Mouse (Mus musculus): ENCODE data around the gene Rara. TPM values are rescaled to one million over a fixed set of nuclear protein-coding genes. Genes with fewer than 3 reads are reported as not detected.
"Not testable (repeated sequence)": the region's sequence is repeated elsewhere in the genome, so short reads cannot be mapped to it uniquely, and the experiment has no call there.

Rara gene
- polyA plus RNA-seq, 1 experiment: 28.2 TPM

- peaks cover 29% of the 10 kb centered on the region for H3K4me1 ChIP-seq (ENCODE audit: control insufficient read depth, insufficient read depth, low read length)
- H3K4me3 ChIP-seq (ENCODE audit: insufficient read depth, low read length): no peak overlapping the region
- TF ChIP-seq CTCF (IDR thresholded peaks at IDR 0.05; ENCODE audit: borderline replicate concordance, insufficient read depth, low read length) (no peak), POLR2A (IDR thresholded peaks at IDR 0.05; ENCODE audit: low read depth, low read length) (no peak)
- peak overlapping the region; percentile 23 for H3K27ac ChIP-seq (ENCODE audit: insufficient read depth, low read length)
Observed at GRCm38 (mm10) chr11:98930127-98930601, 2.5 kb downstream of the Rara start.

DNA sequence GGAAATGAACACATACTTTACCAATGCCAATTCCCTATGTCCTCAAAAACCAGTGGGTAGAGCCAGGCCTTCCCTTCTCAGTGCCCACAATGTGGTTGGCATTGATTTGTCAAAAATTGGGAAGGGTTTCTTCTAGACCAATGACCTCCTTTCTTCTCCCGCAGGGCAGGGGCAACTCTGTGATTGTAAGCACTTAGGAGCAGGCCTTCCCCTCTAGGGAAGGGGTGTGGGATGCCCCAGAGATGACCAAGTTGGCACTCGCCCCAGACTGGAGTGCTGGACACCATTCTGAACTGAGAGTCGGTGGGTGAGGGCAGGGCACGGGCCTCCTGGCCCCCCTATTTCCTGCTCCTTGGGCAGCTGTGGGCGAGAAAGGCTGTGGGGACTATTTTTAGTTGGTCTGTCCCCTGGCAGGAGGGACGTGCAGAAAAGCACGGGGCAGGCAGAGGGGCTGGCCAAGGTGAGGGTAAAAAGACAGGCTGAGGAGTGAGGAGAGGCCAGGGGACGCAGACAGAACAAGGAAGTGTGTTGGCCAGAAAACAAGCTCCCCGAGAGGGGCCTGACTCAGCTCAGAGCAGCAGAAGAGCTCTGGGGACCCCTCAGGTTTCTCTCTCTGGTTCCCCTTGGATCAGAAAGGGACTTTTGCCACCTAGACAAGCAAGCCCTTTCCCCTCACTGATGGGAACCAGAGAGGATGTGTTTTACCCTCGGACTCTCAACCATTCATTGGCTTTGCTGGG lies 3.3 kb downstream of the Rara start:
- peaks cover 29% of the 10 kb centered on the region for H3K4me1 ChIP-seq (ENCODE audit: control insufficient read depth, insufficient read depth, low read length)
- H3K27ac ChIP-seq (ENCODE audit: insufficient read depth, low read length): peak overlapping the region; percentile 25; the same call in 1 of the 2 replicates
- no peak for TF ChIP-seq CTCF (IDR thresholded peaks at IDR 0.05; ENCODE audit: borderline replicate concordance, insufficient read depth, low read length)
- TF ChIP-seq POLR2A (IDR thresholded peaks at IDR 0.05; ENCODE audit: low read depth, low read length): no peak
- H3K4me3 ChIP-seq (ENCODE audit: insufficient read depth, low read length): no peak overlapping the region

GRCm38 (mm10) chr11:98931513-98932292 lies 4.1 kb downstream of the Rara start:
- H3K4me1 ChIP-seq (ENCODE audit: control insufficient read depth, insufficient read depth, low read length): peaks cover 25% of the 10 kb centered on the region
- peak overlapping the region; percentile 25; the same call in 1 of the 2 replicates for H3K27ac ChIP-seq (ENCODE audit: insufficient read depth, low read length)
- H3K4me3 ChIP-seq (ENCODE audit: insufficient read depth, low read length): no peak overlapping the region
- no peak for TF ChIP-seq CTCF (IDR thresholded peaks at IDR 0.05; ENCODE audit: borderline replicate concordance, insufficient read depth, low read length)
- no peak for TF ChIP-seq POLR2A (IDR thresholded peaks at IDR 0.05; ENCODE audit: low read depth, low read length)

DNA sequence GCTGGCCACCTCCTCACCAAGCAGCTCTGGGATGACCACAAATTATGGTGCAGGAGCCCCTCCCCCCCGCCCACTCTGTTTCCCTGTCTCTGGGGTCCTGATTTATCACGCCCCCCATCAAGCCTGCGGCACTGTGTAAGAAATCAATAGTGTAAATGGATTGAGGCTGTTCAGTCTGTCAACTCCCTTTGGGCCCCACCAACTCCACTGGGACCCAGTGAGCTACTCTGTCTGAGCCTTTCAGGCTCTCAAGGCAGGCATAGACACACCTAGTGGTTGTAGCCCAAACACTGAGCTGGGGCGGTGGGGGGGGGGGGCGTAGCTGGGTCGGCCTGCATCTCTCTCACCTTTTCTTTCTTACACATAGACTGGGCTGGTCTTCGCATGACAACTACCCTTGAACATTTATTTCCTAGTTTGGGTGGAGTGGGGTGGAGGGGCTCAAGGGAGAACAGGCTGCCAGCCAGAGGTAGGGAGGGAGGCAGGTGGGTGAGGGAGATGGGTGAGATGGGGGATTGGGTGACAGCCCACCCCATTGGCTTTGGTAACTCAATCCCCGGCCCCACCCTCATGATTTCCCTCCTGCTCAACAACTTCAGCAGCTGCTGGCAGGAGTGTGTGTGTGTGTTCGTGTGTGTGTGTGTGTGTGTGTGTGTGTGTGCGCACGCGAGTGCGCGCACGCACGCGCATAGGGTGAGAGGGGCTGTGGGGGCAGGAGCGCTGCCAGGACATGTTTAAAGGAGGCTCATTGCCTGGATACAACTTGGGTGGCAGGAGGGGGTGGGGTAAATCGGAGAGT lies 4.9 kb downstream of the Rara start:
- H3K4me3 ChIP-seq (ENCODE audit: insufficient read depth, low read length): no peak overlapping the region
- H3K4me1 ChIP-seq (ENCODE audit: control insufficient read depth, insufficient read depth, low read length): peaks cover 25% of the 10 kb centered on the region
- TF ChIP-seq POLR2A (IDR thresholded peaks at IDR 0.05; ENCODE audit: low read depth, low read length) (no peak), CTCF (IDR thresholded peaks at IDR 0.05; ENCODE audit: borderline replicate concordance, insufficient read depth, low read length) (no peak)
- peak overlapping the region; percentile 10; the same call in 1 of the 2 replicates for H3K27ac ChIP-seq (ENCODE audit: insufficient read depth, low read length)

- Histone ChIP-seq H3K4me3 (ENCODE audit: insufficient read depth, low read length) (no peak overlapping the region), H3K27ac (ENCODE audit: insufficient read depth, low read length) (peak overlapping the region; percentile 10), H3K4me1 (ENCODE audit: control insufficient read depth, insufficient read depth, low read length) (peaks cover 25% of the 10 kb centered on the region)
- no peak for TF ChIP-seq POLR2A (IDR thresholded peaks at IDR 0.05; ENCODE audit: low read depth, low read length)
- peak; percentile 72; the same call in 1 of the 2 replicates for TF ChIP-seq CTCF (IDR thresholded peaks at IDR 0.05; ENCODE audit: borderline replicate concordance, insufficient read depth, low read length)
Observed at GRCm38 (mm10) chr11:98933151-98933550, 5.5 kb downstream of the Rara start.

- H3K4me3 ChIP-seq (ENCODE audit: insufficient read depth, low read length): not testable (repeated sequence)
- peaks cover 25% of the 10 kb centered on the region for H3K4me1 ChIP-seq (ENCODE audit: control insufficient read depth, insufficient read depth, low read length)
- H3K27ac ChIP-seq (ENCODE audit: insufficient read depth, low read length): peak overlapping the region; percentile 10
Observed at GRCm38 (mm10) chr11:98933847-98934246, 6.2 kb downstream of the Rara start.

- Histone ChIP-seq H3K4me1 (ENCODE audit: control insufficient read depth, insufficient read depth, low read length) (peaks cover 24% of the 10 kb centered on the region), H3K27ac (ENCODE audit: insufficient read depth, low read length) (no peak overlapping the region), H3K4me3 (ENCODE audit: insufficient read depth, low read length) (no peak overlapping the region)
- TF ChIP-seq CTCF (IDR thresholded peaks at IDR 0.05; ENCODE audit: borderline replicate concordance, insufficient read depth, low read length): no peak
- TF ChIP-seq POLR2A (IDR thresholded peaks at IDR 0.05; ENCODE audit: low read depth, low read length): no peak
Observed at GRCm38 (mm10) chr11:98934367-98934766, 6.7 kb downstream of the Rara start.

DNA sequence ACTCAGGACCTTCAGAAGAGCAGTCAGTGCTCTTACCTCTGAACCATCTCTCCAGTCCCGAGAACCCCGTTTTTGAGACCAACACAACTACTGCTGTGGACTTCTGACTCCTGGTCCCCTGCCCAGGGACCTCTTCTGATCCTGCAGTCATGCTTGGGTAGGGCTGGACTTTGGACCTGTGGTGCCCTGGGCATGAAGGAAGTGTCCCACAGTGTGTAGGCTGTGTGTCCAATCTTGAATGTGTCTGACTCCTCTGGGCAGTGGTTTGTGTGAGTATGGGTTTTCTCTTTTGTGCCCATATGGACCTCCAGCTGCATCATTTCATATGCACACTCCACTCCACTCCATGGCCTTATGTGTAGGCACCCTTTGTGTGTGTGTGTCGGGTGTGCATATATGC lies 7.5 kb downstream of the Rara start:
- no peak for TF ChIP-seq POLR2A (IDR thresholded peaks at IDR 0.05; ENCODE audit: low read depth, low read length)
- TF ChIP-seq CTCF (IDR thresholded peaks at IDR 0.05; ENCODE audit: borderline replicate concordance, insufficient read depth, low read length): no peak
- peaks cover 17% of the 10 kb centered on the region for H3K4me1 ChIP-seq (ENCODE audit: control insufficient read depth, insufficient read depth, low read length)
- no peak overlapping the region for H3K4me3 ChIP-seq (ENCODE audit: insufficient read depth, low read length)
- H3K27ac ChIP-seq (ENCODE audit: insufficient read depth, low read length): no peak overlapping the region

DNA sequence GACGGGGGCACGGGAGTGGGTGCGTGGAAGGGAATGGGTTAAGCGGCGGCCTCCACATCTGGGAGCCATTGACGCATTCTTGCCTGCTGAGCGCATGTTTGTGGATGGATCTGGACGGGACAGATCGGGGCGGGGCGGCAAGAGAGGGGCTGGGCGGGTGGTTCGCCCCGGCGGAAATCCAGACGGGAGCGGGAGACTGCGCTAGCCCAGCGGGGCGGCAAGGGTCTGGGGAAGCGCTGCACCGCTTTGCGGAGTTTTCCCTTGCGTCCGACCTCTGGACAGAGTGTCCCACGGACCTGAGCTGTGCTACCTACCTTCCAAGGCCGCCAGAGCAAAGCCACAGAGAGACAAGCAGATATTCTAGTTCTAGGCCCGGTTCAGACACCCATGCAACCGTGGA lies 8.6 kb downstream of the Rara start:
- H3K27ac ChIP-seq (ENCODE audit: insufficient read depth, low read length): peak overlapping the region; percentile 86
- peak; percentile 89 for TF ChIP-seq POLR2A (IDR thresholded peaks at IDR 0.05; ENCODE audit: low read depth, low read length)
- no peak for TF ChIP-seq CTCF (IDR thresholded peaks at IDR 0.05; ENCODE audit: borderline replicate concordance, insufficient read depth, low read length)
- peak overlapping the region; percentile 28 for H3K4me3 ChIP-seq (ENCODE audit: insufficient read depth, low read length)

More for the DNA sequence above, 8.6 kb downstream of the Rara start:
- H3K4me1 ChIP-seq (ENCODE audit: control insufficient read depth, insufficient read depth, low read length): peaks cover 8% of the 10 kb centered on the region; the same call in 1 of the 2 replicates
